Mouse (Mus musculus): ENCODE data around the gene Apba3. TPM values are rescaled to one million over a fixed set of nuclear protein-coding genes. Genes with fewer than 3 reads are reported as not detected.

Gene Apba3
- total and polyA plus RNA-seq, 3 experiments, result 68.9 to 73.2 TPM; not detected in 1

DNA sequence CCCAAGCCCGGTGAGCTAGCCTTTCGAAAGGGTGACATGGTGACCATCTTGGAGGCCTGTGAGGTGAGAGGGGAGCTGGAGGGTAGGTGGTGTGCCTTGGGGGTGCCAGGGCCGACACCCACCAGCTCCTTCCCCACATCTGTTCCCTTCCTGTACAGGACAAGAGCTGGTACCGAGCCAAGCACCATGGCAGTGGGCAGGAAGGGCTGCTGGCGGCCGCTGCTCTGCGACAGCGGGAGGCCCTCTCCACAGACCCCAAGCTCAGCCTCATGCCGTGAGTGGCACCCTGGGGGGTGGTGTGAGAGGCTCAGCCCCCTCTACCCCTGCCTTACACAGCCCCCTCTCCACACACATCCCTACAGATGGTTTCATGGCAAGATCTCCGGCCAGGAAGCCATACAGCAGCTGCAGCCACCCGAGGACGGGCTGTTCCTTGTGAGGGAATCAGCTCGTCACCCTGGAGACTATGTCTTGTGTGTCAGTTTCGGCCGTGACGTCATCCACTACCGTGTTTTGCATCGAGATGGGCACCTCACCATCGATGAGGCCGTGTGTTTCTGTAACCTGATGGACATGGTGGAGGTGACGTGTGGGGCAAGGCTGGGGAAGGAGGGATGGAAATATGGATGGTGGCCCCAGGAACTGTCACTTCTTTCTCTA lies 7.4 kb upstream of the Apba3 start:
- Histone ChIP-seq H3K79me2 (ENCODE audit: control insufficient read depth, insufficient read depth, low read length, poor library complexity) (no peaks in the 10 kb centered on the region), H3K9ac (ENCODE audit: control insufficient read depth, low read depth, low read length, poor library complexity, severe bottlenecking) (no peak overlapping the region), H3K9me3 (replicated peaks; ENCODE audit: insufficient read depth, low read length) (no peaks in the 10 kb centered on the region), H3K27ac (ENCODE audit: control insufficient read depth, low read depth, low read length) (no peak overlapping the region), H3K4me1 (ENCODE audit: control insufficient read depth in 1 of 2, insufficient read depth in 2 of 2, low read length in 2 of 2) (no peaks in the 10 kb centered on the region), H3K4me3 (ENCODE audit: control insufficient read depth in 1 of 2, insufficient read depth in 1 of 2, low read depth in 2 of 2, low read length in 2 of 2) (no peak overlapping the region), H3K36me3 (ENCODE audit: control insufficient read depth in 1 of 2, insufficient read depth in 2 of 2, low read length in 2 of 2) (no peaks in the 10 kb centered on the region), H3K27me3 (ENCODE audit: control insufficient read depth in 1 of 2, insufficient read depth in 2 of 2, low read length in 2 of 2) (no peaks in the 10 kb centered on the region)
- no peak for DNase-seq (ENCODE audit: low read depth, low spot score)
- TF ChIP-seq POLR2AphosphoS5 (IDR thresholded peaks at IDR 0.05; ENCODE audit: borderline replicate concordance, low read depth, low read length) (0 out of 2 replicates have a peak, but pooled peaks have one; percentile 21), CTCF (IDR thresholded peaks at IDR 0.05 in 2 of 3, conservative IDR thresholded peaks at IDR 0.05 in 1 of 3; ENCODE audit: control insufficient read depth in 1 of 3, insufficient read depth in 1 of 3, low read depth in 2 of 3, low read length in 3 of 3, poor library complexity in 1 of 3, severe bottlenecking in 1 of 3) (no peak)

DNA sequence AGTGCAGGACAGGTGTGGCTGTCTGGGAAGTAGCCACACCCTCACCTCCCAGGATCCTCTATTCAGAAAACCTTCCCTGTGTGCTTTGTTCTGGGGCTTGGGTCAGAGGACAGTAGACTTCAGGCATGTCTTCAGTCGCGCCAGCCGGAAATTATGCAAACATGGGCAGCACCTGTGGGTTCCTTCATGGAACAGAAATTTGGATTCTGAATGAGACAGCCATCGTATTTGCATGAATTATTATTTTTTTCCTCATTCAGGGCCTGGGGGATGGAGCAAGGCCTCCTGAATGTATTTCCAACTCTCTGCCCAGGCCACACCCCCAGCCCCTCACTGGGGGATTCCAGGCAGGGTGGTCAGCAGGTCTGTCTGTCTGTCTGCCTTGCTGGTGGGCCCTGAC lies 5.7 kb upstream of the Apba3 start:
- Histone ChIP-seq H3K36me3 (ENCODE audit: control insufficient read depth in 1 of 2, insufficient read depth in 2 of 2, low read length in 2 of 2) (no peaks in the 10 kb centered on the region), H3K4me1 (ENCODE audit: control insufficient read depth in 1 of 2, insufficient read depth in 2 of 2, low read length in 2 of 2) (peaks cover 1 to 4% of the 10 kb centered on the region in 2 experiments; a peak in 2 of 4 replicates)
- TF ChIP-seq RCOR1 (IDR thresholded peaks at IDR 0.05; ENCODE audit: low read depth, low read length) (no peak), GABPA (IDR thresholded peaks at IDR 0.05; ENCODE audit: low read depth, low read length) (no peak), ZKSCAN1 (IDR thresholded peaks at IDR 0.05; ENCODE audit: low read depth, low read length) (no peak), MAFK (IDR thresholded peaks at IDR 0.05; ENCODE audit: borderline replicate concordance, low read depth, low read length) (no peak), EP300 (IDR thresholded peaks at IDR 0.05; ENCODE audit: low read depth in 1 of 2, low read length in 2 of 2) (no peak), KAT2A (conservative IDR thresholded peaks at IDR 0.05; ENCODE audit: low read depth, low read length) (no peak), GATA1 (IDR thresholded peaks at IDR 0.05; ENCODE audit: low read depth, low read length) (no peak), USF2 (IDR thresholded peaks at IDR 0.05; ENCODE audit: borderline replicate concordance in 1 of 2, insufficient read depth in 1 of 2, low read depth in 1 of 2, low read length in 2 of 2) (no peak), ZC3H11A (IDR thresholded peaks at IDR 0.05; ENCODE audit: low read depth, low read length) (no peak), MEF2A (IDR thresholded peaks at IDR 0.05; ENCODE audit: extremely low read depth, insufficient replicate concordance, low read depth, low read length, poor library complexity, severe bottlenecking) (no peak), BHLHE40 (IDR thresholded peaks at IDR 0.05; ENCODE audit: borderline replicate concordance, low read depth, low read length) (no peak), ZNF384 (IDR thresholded peaks at IDR 0.05; ENCODE audit: low read depth, low read length) (no peak), TCF12 (IDR thresholded peaks at IDR 0.05; ENCODE audit: low read depth, low read length) (no peak), POLR2AphosphoS2 (IDR thresholded peaks at IDR 0.05; ENCODE audit: low read length) (no peak)

More for the DNA sequence above, 5.7 kb upstream of the Apba3 start:
- Histone ChIP-seq H3K27me3 (ENCODE audit: control insufficient read depth in 1 of 2, insufficient read depth in 2 of 2, low read length in 2 of 2) (no peaks in the 10 kb centered on the region), H3K9ac (ENCODE audit: control insufficient read depth, low read depth, low read length, poor library complexity, severe bottlenecking) (no peak overlapping the region), H3K4me3 (ENCODE audit: control insufficient read depth in 1 of 2, insufficient read depth in 1 of 2, low read depth in 2 of 2, low read length in 2 of 2) (no peak overlapping the region), H3K27ac (ENCODE audit: control insufficient read depth, low read depth, low read length) (no peak overlapping the region), H3K79me2 (ENCODE audit: control insufficient read depth, insufficient read depth, low read length, poor library complexity) (peaks cover 7% of the 10 kb centered on the region), H3K9me3 (replicated peaks; ENCODE audit: insufficient read depth, low read length) (no peaks in the 10 kb centered on the region)
- DNase-seq (ENCODE audit: low read depth, low spot score), result no peak
